Mouse (Mus musculus) small intestine, adult 2 months (tissue): ENCODE data around the gene Chst2.

Experiments
- CTCF ChIP-seq: fragments of 200-500 bp; IDR thresholded peaks from 2 replicates; pipeline ENCODE4 v1.5.1; 2012; ENCODE audit warnings: low read depth, mild to moderate bottlenecking, control low read depth, inconsistent platforms, low read length, moderate library complexity, mixed read lengths; ENCODE audit not compliant: insufficient replicate concordance, insufficient read length; ENCODE audit errors: extremely low read depth
- POLR2A ChIP-seq: fragments of 200-500 bp; IDR thresholded peaks from 2 replicates; pipeline ENCODE4 v1.6.1; 2012; ENCODE audit warnings: low read depth, mild to moderate bottlenecking, control low read depth, inconsistent platforms, low read length, moderate library complexity

DNA sequence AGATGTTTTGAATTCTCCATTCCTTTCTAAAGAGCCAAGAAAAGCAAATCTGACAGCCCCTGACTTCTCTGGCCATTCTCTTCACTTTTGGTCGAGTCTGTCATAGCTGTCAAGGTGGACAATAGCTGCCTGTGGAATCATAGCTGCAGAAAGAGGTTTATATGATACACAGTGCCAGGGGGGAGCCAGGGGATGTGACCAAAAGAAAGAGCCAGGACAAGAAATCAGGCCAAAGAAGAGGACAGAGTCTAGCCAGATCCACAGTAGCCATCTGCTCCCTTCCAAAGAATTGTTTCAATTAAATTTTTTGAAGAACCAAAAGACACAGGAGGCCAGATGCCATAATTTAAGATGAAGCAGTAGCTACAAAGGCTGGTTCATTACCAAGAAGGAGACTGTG is 30.6 kb downstream of the Chst2 start:
- no peak for TF ChIP-seq POLR2A
- no peak for TF ChIP-seq CTCF
